Mouse (Mus musculus): ENCODE measurements around the gene Srrt.

Srrt gene

DNA sequence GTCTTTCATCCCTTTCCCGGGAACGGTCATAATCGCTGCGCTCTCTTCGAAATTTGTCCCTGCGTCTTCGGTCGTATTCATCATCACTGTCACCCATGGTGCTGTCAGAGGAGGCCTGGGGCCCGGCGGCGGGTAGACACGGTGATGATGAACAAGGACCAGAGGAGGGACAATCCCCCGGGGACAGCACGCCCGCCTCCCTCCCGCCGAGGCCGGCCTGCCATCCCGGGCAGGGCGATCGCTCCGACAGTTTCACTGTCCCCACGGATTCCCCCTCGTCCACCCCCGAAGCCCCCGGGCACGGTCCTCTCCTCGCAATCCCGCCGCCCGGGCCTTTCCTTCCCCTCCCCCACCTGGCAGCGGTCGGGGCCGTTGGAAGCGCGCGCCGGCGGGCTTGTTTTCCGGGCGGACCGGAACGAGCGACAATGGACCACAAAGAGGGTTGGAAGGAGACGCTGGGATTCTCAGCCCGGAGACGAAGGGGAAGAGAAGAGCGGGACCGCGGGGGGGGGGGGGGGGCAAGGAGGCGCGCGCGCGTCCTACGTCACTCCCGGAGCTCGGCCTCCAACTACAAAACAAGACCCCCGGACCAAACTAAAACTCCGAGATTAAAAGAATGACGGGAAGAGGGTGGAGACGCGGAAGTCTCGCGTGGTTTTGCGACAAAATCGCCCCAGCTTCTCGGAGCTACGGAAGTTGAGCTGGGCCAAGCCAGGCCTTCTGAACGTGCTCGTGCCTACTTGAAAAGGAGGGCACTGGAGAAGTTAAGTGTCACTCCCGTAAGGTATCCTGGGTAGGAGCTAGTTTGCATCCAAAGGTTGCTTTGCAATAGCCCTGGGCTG, at the start of gene Srrt:
Gene Srrt, minus strand, starts transcription at position 604 of the 842 bp plus-strand sequence.
- peak; percentile 97 for DNase-seq (ENCODE audit: low read depth, low spot score)

DNA sequence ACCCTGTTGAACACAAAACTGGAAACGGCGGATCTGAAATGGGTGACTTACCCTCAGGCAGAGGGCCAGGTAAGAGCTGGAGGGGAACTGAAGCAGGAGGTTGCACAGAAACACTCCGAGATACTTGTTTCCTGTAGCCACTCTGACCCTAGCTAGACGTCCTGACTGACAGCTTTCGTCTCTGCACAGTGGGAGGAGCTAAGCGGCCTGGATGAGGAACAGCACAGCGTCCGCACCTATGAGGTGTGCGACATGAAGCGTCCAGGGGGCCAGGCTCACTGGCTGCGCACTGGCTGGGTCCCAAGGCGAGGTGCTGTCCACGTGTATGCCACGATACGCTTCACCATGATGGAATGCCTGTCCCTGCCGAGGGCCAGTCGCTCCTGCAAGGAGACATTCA, 46.6 kb upstream of the Srrt start:
- peak; percentile 60 for DNase-seq (ENCODE audit: low read depth, low spot score)

DNA sequence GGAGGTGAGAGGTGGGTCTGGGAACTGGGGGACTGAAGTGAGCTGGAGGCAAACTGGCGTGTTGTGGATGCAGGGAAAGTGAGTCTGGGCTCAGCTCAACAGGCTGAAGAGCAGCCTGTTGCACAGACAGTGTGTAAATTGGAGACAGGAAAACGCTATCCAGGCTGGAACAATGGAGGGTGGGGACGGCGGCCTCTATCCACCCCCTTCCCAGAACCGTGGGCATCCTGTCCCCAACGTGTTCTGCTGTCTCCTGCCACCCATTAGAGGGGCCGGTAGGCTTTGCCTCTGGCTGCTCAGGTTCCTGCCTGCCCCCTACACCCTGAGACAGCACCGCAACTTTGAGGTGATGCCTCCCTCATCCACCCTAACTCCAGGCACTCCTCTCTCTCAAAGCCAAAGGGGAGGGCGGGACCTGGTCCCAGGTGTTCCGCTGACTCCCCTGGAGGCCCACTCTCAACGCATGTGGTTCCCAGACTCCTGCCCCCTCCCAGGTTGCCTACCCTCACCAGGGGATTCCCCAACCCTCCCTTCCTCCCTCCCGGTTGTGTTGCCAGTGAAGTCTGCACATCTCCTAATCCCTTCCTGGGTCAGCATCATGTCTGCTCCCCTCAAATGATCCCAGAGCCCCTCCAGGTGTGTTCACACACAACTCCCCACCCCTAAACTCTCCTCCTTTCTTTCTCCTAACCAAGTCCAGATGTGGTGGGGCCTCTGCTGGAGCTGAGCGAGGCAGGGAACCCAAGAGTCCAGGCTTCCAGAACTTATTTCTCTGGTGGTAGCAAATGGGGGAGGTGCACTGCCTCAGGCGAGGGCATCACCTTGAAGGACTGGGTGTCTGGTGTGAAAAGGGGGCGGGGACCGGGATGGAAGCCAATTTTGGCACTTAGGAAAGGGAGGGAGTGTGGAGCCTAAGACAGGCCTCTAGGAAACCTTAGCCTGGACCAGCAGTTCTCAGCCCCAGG, 44.8 kb upstream of the Srrt start:
- peak; percentile 93 for DNase-seq (ENCODE audit: low read depth, low spot score)

DNA sequence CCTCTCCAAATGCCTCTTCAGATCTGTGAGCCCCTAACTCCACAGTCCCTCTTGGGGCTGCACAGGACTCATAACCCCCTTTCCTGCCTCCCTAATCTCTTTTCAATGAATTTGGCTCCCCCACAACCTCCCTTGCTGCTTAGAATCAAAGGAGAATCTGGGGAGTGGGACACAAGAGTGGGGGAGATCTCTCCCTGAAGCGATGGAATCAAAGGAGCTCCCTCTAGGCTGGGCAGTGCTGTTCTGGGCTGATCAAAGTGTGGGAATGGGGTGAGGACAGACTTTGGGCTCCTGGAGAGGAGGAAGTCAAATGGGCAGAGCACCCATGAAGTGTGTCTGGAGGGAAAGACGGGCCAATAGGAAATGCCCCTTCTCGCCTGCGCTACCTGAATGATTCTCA, 43.9 kb upstream of the Srrt start:
- DNase-seq (ENCODE audit: low read depth, low spot score), result no peak

DNA sequence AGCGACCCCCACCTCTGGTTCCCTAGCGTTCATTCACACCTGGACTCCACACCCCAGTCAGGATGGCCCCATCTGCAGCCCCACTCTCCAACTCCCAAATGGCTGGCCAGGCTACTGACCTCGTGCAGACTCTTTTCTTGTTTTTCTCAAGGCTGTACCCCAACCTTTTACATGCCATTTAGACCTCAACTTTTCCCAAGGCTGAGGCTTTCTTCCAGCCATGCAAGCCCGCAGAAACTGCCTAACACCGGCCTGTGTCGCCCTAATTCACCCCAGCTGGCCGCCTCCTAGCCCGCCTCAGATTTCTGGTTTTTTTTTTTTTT, 43.5 kb upstream of the Srrt start:
- no peak for DNase-seq (ENCODE audit: low read depth, low spot score)

- no peak for DNase-seq (ENCODE audit: low read depth, low spot score)
These were observed 43.0 kb upstream of the Srrt start for GRCm38 (mm10) chr5:137350205-137351057.

DNA sequence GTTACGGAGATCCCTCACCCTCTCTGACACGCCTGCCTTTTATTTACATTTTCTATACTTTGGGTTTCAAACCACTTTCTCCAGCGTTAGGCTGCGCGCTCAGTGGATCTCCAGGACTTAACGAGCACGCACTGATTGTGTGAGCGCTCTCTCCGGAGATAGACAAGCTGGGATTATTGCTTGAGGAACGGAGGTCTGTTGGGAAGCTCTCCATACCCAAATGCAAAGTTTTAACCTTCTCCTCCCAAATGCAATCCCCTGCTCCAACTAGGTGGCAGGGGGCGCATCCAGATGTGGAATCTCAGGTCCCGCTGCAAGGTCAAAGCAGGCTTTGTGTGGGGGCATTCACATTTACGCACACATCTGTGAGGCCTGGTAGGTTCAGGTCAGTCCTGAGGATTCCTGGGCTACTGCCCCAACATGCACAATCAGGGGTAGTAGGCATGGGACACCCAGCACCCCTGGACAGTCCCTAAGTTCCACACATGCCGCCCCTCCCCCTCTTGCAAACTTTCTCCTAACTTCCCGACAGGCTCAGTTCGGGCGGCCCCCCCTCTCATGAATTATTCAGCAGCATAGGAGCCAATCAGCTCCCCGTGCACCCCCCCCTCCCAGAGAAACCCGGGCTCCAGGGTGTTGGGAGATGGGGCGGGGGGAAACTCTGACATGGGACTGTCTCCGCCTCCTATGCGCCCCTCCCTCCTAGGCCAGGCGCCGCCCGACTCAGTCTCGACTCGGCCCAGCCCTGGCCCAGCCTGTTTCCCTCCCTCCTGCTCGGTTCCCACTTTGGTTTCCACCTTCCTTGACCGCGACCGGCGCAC, 42.1 kb upstream of the Srrt start, which contains the start of gene Ephb4:
Gene Ephb4, plus strand, starts transcription at position 726 of the 821 bp plus-strand sequence.
- peak; percentile 98 for DNase-seq (ENCODE audit: low read depth, low spot score)

GRCm38 (mm10) chr5:137348482-137349383, 41.3 kb upstream of the Srrt start:
- no peak for DNase-seq (ENCODE audit: low read depth, low spot score)

GRCm38 (mm10) chr5:137347856-137348255, 40.4 kb upstream of the Srrt start:
- DNase-seq (ENCODE audit: low read depth, low spot score), result no peak

- no peak for DNase-seq (ENCODE audit: low read depth, low spot score)
These were observed 39.5 kb upstream of the Srrt start for GRCm38 (mm10) chr5:137346983-137347382.

DNA sequence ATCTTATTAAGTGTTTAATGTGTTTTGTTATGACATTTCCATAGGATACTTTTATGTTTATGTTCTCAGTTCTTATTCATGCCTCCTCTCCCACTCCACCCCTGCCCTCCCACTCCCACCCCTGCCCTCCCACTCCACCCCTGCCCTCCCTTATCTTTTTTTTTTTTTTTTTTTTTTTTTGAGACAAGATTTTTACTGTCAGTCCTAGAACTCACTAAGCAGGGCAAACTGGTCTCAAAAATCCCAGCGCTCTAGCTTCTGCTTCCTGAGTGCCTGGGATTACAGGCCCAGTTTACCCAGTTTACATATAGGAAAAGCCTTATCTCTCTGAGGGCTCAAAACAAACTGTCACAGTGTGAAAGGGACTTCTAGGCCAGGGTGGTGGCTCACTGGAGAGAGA, 38.9 kb upstream of the Srrt start:
- DNase-seq (ENCODE audit: low read depth, low spot score), result no peak

DNA sequence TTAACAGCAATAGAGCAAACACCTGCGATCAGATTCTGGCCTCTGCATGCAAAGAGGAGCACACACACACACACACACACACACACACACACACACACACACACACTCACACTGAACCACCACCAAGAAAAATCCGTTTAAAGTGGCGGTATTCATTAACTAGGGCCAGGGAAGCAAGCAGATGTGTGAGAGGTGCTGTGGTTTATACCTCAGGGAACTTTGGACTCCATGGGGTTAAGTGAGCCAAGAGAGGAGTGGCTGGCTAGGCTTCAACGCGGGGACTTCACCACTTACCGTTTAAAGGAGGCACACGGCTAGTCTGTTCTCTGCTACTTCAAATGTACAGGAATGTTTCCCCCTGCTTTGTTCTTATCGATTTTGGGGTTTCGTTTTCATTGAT, 38.3 kb upstream of the Srrt start:
- peak; percentile 42 for DNase-seq (ENCODE audit: low read depth, low spot score)

- peak; percentile 51 for DNase-seq (ENCODE audit: low read depth, low spot score)
These were observed 36.4 kb upstream of the Srrt start for GRCm38 (mm10) chr5:137343869-137344268.

GRCm38 (mm10) chr5:137343412-137343811, 35.9 kb upstream of the Srrt start:
- no peak for DNase-seq (ENCODE audit: low read depth, low spot score)

GRCm38 (mm10) chr5:137342407-137343012, 35.0 kb upstream of the Srrt start:
- DNase-seq (ENCODE audit: low read depth, low spot score), result no peak

DNA sequence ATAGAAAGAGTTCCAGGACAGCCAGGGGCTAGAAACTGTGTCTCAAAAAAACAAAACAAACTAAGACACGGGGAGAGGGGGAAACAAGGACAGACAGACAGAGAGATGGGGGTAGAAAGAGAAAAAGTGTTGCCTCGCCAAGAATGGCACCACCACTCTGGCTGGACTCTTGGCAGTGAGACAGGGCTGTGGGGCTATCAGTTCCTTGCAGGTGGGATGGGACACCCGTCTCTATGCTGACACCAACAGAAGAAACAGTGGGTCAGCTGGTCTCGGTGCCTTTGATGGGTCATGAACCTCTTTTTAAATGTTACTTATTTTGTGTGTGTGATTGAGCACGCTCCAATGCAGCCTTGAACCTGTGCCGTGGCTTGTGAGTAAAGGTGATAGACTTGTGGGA, 32.7 kb upstream of the Srrt start:
- DNase-seq (ENCODE audit: low read depth, low spot score), result no peak

DNA sequence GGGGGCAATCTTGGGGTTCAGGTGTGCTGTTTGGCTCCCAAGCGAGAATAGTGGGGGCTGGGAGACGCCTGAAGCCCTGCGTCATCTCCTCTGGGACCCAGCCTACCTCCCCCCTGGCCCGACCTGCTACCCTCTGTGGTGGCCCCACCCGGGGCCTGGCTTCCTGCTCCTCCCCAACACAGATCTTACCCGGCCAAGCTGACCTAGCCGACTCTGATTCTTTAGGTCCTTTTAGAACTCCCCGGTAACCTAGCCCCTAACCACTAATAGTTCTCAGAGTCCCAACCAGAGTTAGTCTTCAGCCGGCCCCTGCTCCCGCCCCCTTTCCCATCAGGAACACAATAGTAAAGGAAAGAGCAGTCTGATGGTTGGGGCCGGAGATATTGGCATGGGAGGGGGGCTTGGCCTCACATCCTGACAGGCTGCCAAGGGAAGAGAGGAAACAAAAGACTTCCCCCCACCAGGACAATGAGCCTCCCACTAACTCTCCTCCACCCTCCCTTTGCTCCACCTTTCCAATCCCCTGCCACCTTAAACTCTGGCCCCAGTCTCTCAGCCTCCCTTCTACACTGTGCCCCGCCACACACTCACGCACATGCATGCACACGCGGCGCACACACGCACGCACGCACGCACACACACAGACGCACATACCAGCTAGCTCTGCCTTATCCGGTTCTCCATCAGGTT, 32.0 kb upstream of the Srrt start:
- DNase-seq (ENCODE audit: low read depth, low spot score), result peak; percentile 81

DNA sequence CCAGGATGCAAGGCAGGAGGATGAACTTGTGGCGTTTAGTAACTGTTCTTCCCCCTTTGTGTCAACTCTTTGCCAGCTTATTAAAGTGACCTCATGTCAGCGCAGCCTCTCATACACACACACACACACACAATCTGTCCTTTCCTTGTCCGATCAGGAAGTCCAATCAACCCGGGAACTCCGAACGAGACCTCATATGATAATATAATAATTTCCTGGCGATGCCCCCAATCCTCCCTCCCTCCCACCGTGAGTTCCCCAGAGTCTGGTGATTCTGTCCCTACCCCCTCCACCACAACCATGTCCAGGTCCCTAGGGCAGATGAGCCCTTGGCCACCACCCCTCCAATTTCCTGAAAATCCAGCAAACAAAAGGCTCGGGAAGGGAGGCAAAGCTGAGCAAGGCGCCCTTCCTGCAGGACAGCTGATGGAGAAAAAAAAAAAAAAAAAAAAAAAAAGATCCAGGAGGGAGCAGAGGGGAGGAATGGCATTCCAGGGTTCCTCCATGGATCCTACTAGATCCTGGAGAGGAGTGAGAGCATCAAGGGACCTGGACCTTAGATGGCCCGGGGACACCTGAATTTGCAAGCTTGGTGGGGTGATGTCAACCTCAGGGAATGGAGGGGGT, 31.3 kb upstream of the Srrt start:
- DNase-seq (ENCODE audit: low read depth, low spot score), result peak; percentile 46
